Mouse (Mus musculus) lung, adult 2 months (tissue): ENCODE measurements around the gene Zfp119b.

Source experiments
- CTCF ChIP-seq: fragments of 200-500 bp; IDR thresholded peaks from 2 replicates; pipeline ENCODE4 v1.5.1; 2011; ENCODE audit warnings: mild to moderate bottlenecking, low read length, control low read depth; ENCODE audit not compliant: insufficient read depth
- POLR2A ChIP-seq: fragments of 200-500 bp; IDR thresholded peaks from 2 replicates; pipeline ENCODE4 v1.6.1; 2011; ENCODE audit warnings: low read depth, mild to moderate bottlenecking, control low read depth, low read length, borderline replicate concordance; ENCODE audit errors: extremely low read depth

GRCm38 (mm10) chr17:55956591-55956990, 7.3 kb upstream of the Zfp119b start:
- TF ChIP-seq POLR2A, result no peak
- TF ChIP-seq CTCF, result no peak
